11 mouse cellular contexts compared by ENCODE assay signal in genomic region chr2:84779210-84779609, GRCm38 (mm10). TPM values are rescaled to one million over a fixed set of nuclear protein-coding genes. Genes with fewer than 3 reads are reported as not detected.
A peak's percentile ranks its signal among the peaks of the same experiment; 100 is the strongest.
DNase-seq lines count a peak whose midpoint lies in the region; ATAC-seq and TF ChIP-seq lines count a peak whose summit lies in the region.
"Had no signal": no experiment of that assay in that cellular context is flagged by ENCODE, and none has a peak within 500 bp of the region (broad histone marks: within the 10 kb centered on the region; RNA-seq: fewer than 3 reads in every experiment).

No protein-coding gene starts in this region.

- H3K4me2 ChIP-seq in lung, postnatal 0 days (replicated peaks; ENCODE audit: low read depth, low read length): no peak overlapping the region
- H3K4me2 ChIP-seq: heart, embryonic 15.5 days had no signal

- no peak overlapping the region for H3K9ac ChIP-seq in lung, postnatal 0 days (replicated peaks; ENCODE audit: low read depth)
- H3K9ac ChIP-seq: heart, embryonic 15.5 days had no signal

- TF ChIP-seq EP300 in lung, postnatal 0 days (IDR thresholded peaks at IDR 0.05): no peak

- H3K27ac ChIP-seq in lung, postnatal 0 days (ENCODE audit: low read length): no peak overlapping the region
- H3K27ac ChIP-seq: heart, embryonic 15.5 days had no signal

- H3K36me3 ChIP-seq in lung, postnatal 0 days (ENCODE audit: insufficient read depth, low read length): no peaks in the 10 kb centered on the region
- H3K36me3 ChIP-seq: heart, embryonic 15.5 days had no signal

- no peaks in the 10 kb centered on the region for H3K4me1 ChIP-seq in lung, postnatal 0 days (ENCODE audit: insufficient read depth, low read depth, low read length)

- peak; percentile 24 for DNase-seq in embryo, embryonic 10 days (ENCODE audit: low spot score)
- DNase-seq in embryo, embryonic 9.5 days (ENCODE audit: extremely low spot score): no peak
- DNase-seq in lung, postnatal 0 days (ENCODE audit: low spot score): peak; percentile 56
- no peak for DNase-seq in lung, postnatal 25 days (ENCODE audit: low spot score)
- peak; percentile 65 for DNase-seq in thymus, postnatal 14 days
- no peak for DNase-seq in left cerebral cortex, adult 11 months (ENCODE audit: low spot score)
- DNase-seq in cerebellum, postnatal 25 days: no peak
- DNase-seq: kidney, postnatal 25 days had no signal

- H3K27me3 ChIP-seq in lung, postnatal 0 days (replicated peaks; ENCODE audit: insufficient read depth, low read length): no peaks in the 10 kb centered on the region

- H3K4me3 ChIP-seq in lung, postnatal 0 days (ENCODE audit: low read depth, low read length): no peak overlapping the region
- H3K4me3 ChIP-seq: erythroblast, embryonic 14.5 days; heart, embryonic 15.5 days had no signal

- no peaks in the 10 kb centered on the region for H3K9me3 ChIP-seq in lung, postnatal 0 days (ENCODE audit: low read length)
- H3K9me3 ChIP-seq: heart, embryonic 15.5 days had no signal

- 51% methylated on average over 6 of the region's 6 CpGs for WGBS in lung, postnatal 0 days

- no peak for ATAC-seq in lung, postnatal 0 days
- ATAC-seq in granulocyte monocyte progenitor cell, adult 5-6 weeks (replicated peaks; ENCODE audit: poor library complexity, severe bottlenecking): peak; percentile 79

- peak; percentile 56 for TF ChIP-seq CTCF in lung, postnatal 0 days (IDR thresholded peaks at IDR 0.05)

RNA-seq across cellular contexts. Expression of gene Serping1, which starts 4.0 kb away (rescaled TPM):
- polyA plus RNA-seq in lung, postnatal 0 days (2015; fragmentation: Nextera tagmentation; extraction: Ambion mirVana): 269 and 283 TPM in 2 replicates
- not detected in 2 replicates for total RNA-seq in granulocyte monocyte progenitor cell, adult 5-6 weeks (2014; fragmentation: Nextera tagmentation)
- total RNA-seq in granulocyte monocyte progenitor cell, adult 5-6 weeks (2017): not detected in 2 replicates
- polyA plus RNA-seq: erythroblast, embryonic 14.5 days had no signal

RNA-seq across cellular contexts. Expression of gene Ube2l6, which starts 19.4 kb away (rescaled TPM):
- 83.7 and 85.6 TPM in 2 replicates for polyA plus RNA-seq in lung, postnatal 0 days (2015; fragmentation: Nextera tagmentation; extraction: Ambion mirVana)
- 5.6 and 6.3 TPM in 2 replicates for total RNA-seq in granulocyte monocyte progenitor cell, adult 5-6 weeks (2014; fragmentation: Nextera tagmentation)
- 4.0 and 7.1 TPM in 2 replicates for total RNA-seq in granulocyte monocyte progenitor cell, adult 5-6 weeks (2017)

RNA-seq across cellular contexts. Expression of gene Gm19426, which starts 35.8 kb away (rescaled TPM):
- 5.6 and 6.5 TPM in 2 replicates for polyA plus RNA-seq in lung, postnatal 0 days (2015; fragmentation: Nextera tagmentation; extraction: Ambion mirVana)
- not detected in 2 replicates for total RNA-seq in granulocyte monocyte progenitor cell, adult 5-6 weeks (2014; fragmentation: Nextera tagmentation)
- total RNA-seq in granulocyte monocyte progenitor cell, adult 5-6 weeks (2017): not detected in 2 replicates

RNA-seq across cellular contexts. Expression of gene Smtnl1, which starts 43.2 kb away (rescaled TPM):
- 0.44 and 0.53 TPM in 2 replicates for polyA plus RNA-seq in lung, postnatal 0 days (2015; fragmentation: Nextera tagmentation; extraction: Ambion mirVana)
- not detected in 2 replicates for total RNA-seq in granulocyte monocyte progenitor cell, adult 5-6 weeks (2014; fragmentation: Nextera tagmentation)
- total RNA-seq in granulocyte monocyte progenitor cell, adult 5-6 weeks (2017): not detected in 2 replicates

RNA-seq across cellular contexts. Expression of gene Ypel4, which starts 45.4 kb away (rescaled TPM):
- 2.6 and 3.4 TPM in 2 replicates for polyA plus RNA-seq in lung, postnatal 0 days (2015; fragmentation: Nextera tagmentation; extraction: Ambion mirVana)
- total RNA-seq in granulocyte monocyte progenitor cell, adult 5-6 weeks (2014; fragmentation: Nextera tagmentation): not detected in 2 replicates
- total RNA-seq in granulocyte monocyte progenitor cell, adult 5-6 weeks (2017): not detected in 2 replicates

Comparison
In these comparisons a context has a peak if more than half of its experiments do, and no peak if none do; other contexts are left out.
1. DNase-seq: peak in embryo, embryonic 10 days (single experiment), lung, postnatal 0 days (single experiment) and thymus, postnatal 14 days (single experiment); none in embryo, embryonic 9.5 days (single experiment), lung, postnatal 25 days (single experiment), left cerebral cortex, adult 11 months (single experiment) and cerebellum, postnatal 25 days (0 of 2).